In genomic region chr13:23445156-23445555, GRCm38 (mm10) we compare ENCODE assay signal across 9 mouse cellular contexts. TPM values are rescaled to one million over a fixed set of nuclear protein-coding genes. Genes with fewer than 3 reads are reported as not detected.
DNase-seq lines count a peak whose midpoint lies in the region; ATAC-seq and TF ChIP-seq lines count a peak whose summit lies in the region.
"Had no signal": no experiment of that assay in that cellular context is flagged by ENCODE, and none has a peak within 500 bp of the region (broad histone marks: within the 10 kb centered on the region; RNA-seq: fewer than 3 reads in every experiment).

No protein-coding gene starts in this region.

- peak overlapping the region; percentile 79 for H3K4me2 ChIP-seq in embryonic facial prominence, embryonic 11.5 days (ENCODE audit: low read depth, low read length)
- H3K4me2 ChIP-seq in hindbrain, embryonic 16.5 days (ENCODE audit: low read length) = peak overlapping the region; percentile 76
- H3K4me2 ChIP-seq in midbrain, embryonic 16.5 days (ENCODE audit: low read length) = peak overlapping the region; percentile 64

- H3K9ac ChIP-seq in embryonic facial prominence, embryonic 11.5 days (replicated peaks; ENCODE audit: low read length) = peak overlapping the region; percentile 87
- H3K9ac ChIP-seq in hindbrain, embryonic 16.5 days (ENCODE audit: low read depth, low read length) = peak overlapping the region; percentile 93
- peak overlapping the region; percentile 86 for H3K9ac ChIP-seq in midbrain, embryonic 16.5 days (ENCODE audit: low read depth, low read length)

- H3K27me3 ChIP-seq in embryonic facial prominence, embryonic 11.5 days (ENCODE audit: control insufficient read depth, insufficient read depth, low read length) = no peaks in the 10 kb centered on the region
- H3K27me3 ChIP-seq in hindbrain, embryonic 16.5 days (replicated peaks; ENCODE audit: control insufficient read depth, insufficient read depth, low read length) = no peaks in the 10 kb centered on the region
- H3K27me3 ChIP-seq in midbrain, embryonic 16.5 days (ENCODE audit: control insufficient read depth, insufficient read depth, low read depth, low read length) = no peaks in the 10 kb centered on the region

- H3K27ac ChIP-seq in layer of hippocampus, adult 2 months = peak overlapping the region; percentile 96
- H3K27ac ChIP-seq in embryonic facial prominence, embryonic 11.5 days (replicated peaks; ENCODE audit: low read depth, low read length) = peak overlapping the region; percentile 97
- peak overlapping the region; percentile 98 for H3K27ac ChIP-seq in hindbrain, embryonic 16.5 days (ENCODE audit: low read depth, low read length)
- H3K27ac ChIP-seq in midbrain, embryonic 16.5 days (ENCODE audit: low read length) = peak overlapping the region; percentile 97

- no peaks in the 10 kb centered on the region for H3K4me1 ChIP-seq in embryonic facial prominence, embryonic 11.5 days (ENCODE audit: control insufficient read depth, insufficient read depth, low read length)
- H3K4me1 ChIP-seq in hindbrain, embryonic 16.5 days (ENCODE audit: control insufficient read depth, insufficient read depth, low read depth, low read length) = peaks cover 12% of the 10 kb centered on the region
- peaks cover 17% of the 10 kb centered on the region for H3K4me1 ChIP-seq in midbrain, embryonic 16.5 days (ENCODE audit: control insufficient read depth, insufficient read depth, low read length)

- WGBS in embryonic facial prominence, embryonic 11.5 days = 2% methylated on average over 10 of the region's 10 CpGs
- 2% methylated on average over 10 of the region's 10 CpGs for WGBS in hindbrain, embryonic 16.5 days
- 3% methylated on average over 10 of the region's 10 CpGs for WGBS in midbrain, embryonic 16.5 days

- no peak for TF ChIP-seq CTCF in layer of hippocampus, adult 2 months (conservative IDR thresholded peaks at IDR 0.05)

- no peaks in the 10 kb centered on the region for H3K36me3 ChIP-seq in embryonic facial prominence, embryonic 11.5 days (replicated peaks; ENCODE audit: control insufficient read depth, insufficient read depth, low read depth, low read length)
- H3K36me3 ChIP-seq in hindbrain, embryonic 16.5 days (ENCODE audit: control insufficient read depth, insufficient read depth, low read length) = no peaks in the 10 kb centered on the region
- H3K36me3 ChIP-seq in midbrain, embryonic 16.5 days (ENCODE audit: control insufficient read depth, insufficient read depth, low read length) = no peaks in the 10 kb centered on the region

- H3K9me3 ChIP-seq in embryonic facial prominence, embryonic 11.5 days (replicated peaks; ENCODE audit: control insufficient read depth, low read length) = no peaks in the 10 kb centered on the region
- no peaks in the 10 kb centered on the region for H3K9me3 ChIP-seq in hindbrain, embryonic 16.5 days (ENCODE audit: control insufficient read depth, low read length)
- H3K9me3 ChIP-seq in midbrain, embryonic 16.5 days (replicated peaks; ENCODE audit: control insufficient read depth, low read length, poor library complexity, severe bottlenecking) = no peaks in the 10 kb centered on the region

- ATAC-seq in embryonic facial prominence, embryonic 11.5 days (replicated peaks; ENCODE audit: insufficient number of reproducible peaks, low FRiP score, low TSS enrichment, low read depth) = no peak
- no peak for ATAC-seq in hindbrain, embryonic 16.5 days
- peak; percentile 37 for ATAC-seq in midbrain, embryonic 16.5 days

- H3K4me3 ChIP-seq in layer of hippocampus, adult 2 months = peak overlapping the region; percentile 91
- peak overlapping the region; percentile 62 for H3K4me3 ChIP-seq in embryonic facial prominence, embryonic 11.5 days (ENCODE audit: low read depth, low read length)
- H3K4me3 ChIP-seq in hindbrain, embryonic 16.5 days (ENCODE audit: low read length) = peak overlapping the region; percentile 81
- peak overlapping the region; percentile 71 for H3K4me3 ChIP-seq in midbrain, embryonic 16.5 days (ENCODE audit: low read depth, low read length)

- no peak for DNase-seq in layer of hippocampus, adult 2 months (ENCODE audit: low spot score in 2 of 2)
- no peak for DNase-seq in layer of hippocampus, postnatal 25 days (ENCODE audit: extremely low spot score in 1 of 2, low spot score in 1 of 2)
- no peak for DNase-seq in embryonic facial prominence, embryonic 11.5 days (ENCODE audit: low spot score)
- DNase-seq in adrenal gland, postnatal 10 days = no peak
- no peak for DNase-seq in embryo, embryonic 10 days (ENCODE audit: low spot score)
- no peak for DNase-seq in cerebellum, adult 18-20 months

RNA-seq across cellular contexts. Expression of gene Btn1a1, which starts 20.5 kb away (rescaled TPM):
- not detected for total RNA-seq in layer of hippocampus, adult 2 months (2021)
- not detected for total RNA-seq in layer of hippocampus, postnatal 25 days (2021)
- 0.24 and 0.35 TPM in 2 replicates for polyA plus RNA-seq in embryonic facial prominence, embryonic 11.5 days (2014; fragmentation: Nextera tagmentation; extraction: Ambion mirVana)
- 0.09 and 0.20 TPM in 2 replicates for polyA plus RNA-seq in hindbrain, embryonic 16.5 days (2015; fragmentation: Nextera tagmentation; extraction: Ambion mirVana)
- 0.10 and 0.31 TPM in 2 replicates for polyA plus RNA-seq in midbrain, embryonic 16.5 days (2015; fragmentation: Nextera tagmentation; extraction: Ambion mirVana)
- under 1 TPM in 1 of 2 experiments, not detected in 1; 0.55 TPM for total RNA-seq in adrenal gland, postnatal 10 days (2021)

RNA-seq across cellular contexts. Expression of gene Abt1, which starts 21.5 kb away (rescaled TPM):
- 1 to 10 TPM; 7.8 to 9.7 TPM for total RNA-seq in layer of hippocampus, adult 2 months (2021)
- total RNA-seq in layer of hippocampus, postnatal 25 days (2021) = 1 to 10 TPM; 8.5 to 8.9 TPM
- 15.0 and 16.2 TPM in 2 replicates for polyA plus RNA-seq in embryonic facial prominence, embryonic 11.5 days (2014; fragmentation: Nextera tagmentation; extraction: Ambion mirVana)
- 9.8 and 10.1 TPM in 2 replicates for polyA plus RNA-seq in hindbrain, embryonic 16.5 days (2015; fragmentation: Nextera tagmentation; extraction: Ambion mirVana)
- polyA plus RNA-seq in midbrain, embryonic 16.5 days (2015; fragmentation: Nextera tagmentation; extraction: Ambion mirVana) = 9.1 and 11.0 TPM in 2 replicates
- total RNA-seq in adrenal gland, postnatal 10 days (2021) = 1 to 10 TPM; 6.1 to 7.1 TPM

RNA-seq across cellular contexts. Expression of gene Btn2a2, which starts 43.5 kb away (rescaled TPM):
- under 1 TPM; 0.49 to 0.52 TPM for total RNA-seq in layer of hippocampus, adult 2 months (2021)
- total RNA-seq in layer of hippocampus, postnatal 25 days (2021) = under 1 TPM; 0.59 to 0.66 TPM
- 1.1 and 1.4 TPM in 2 replicates for polyA plus RNA-seq in embryonic facial prominence, embryonic 11.5 days (2014; fragmentation: Nextera tagmentation; extraction: Ambion mirVana)
- polyA plus RNA-seq in hindbrain, embryonic 16.5 days (2015; fragmentation: Nextera tagmentation; extraction: Ambion mirVana) = 0.14 TPM in 1 of 2 replicates, not detected in the other
- polyA plus RNA-seq in midbrain, embryonic 16.5 days (2015; fragmentation: Nextera tagmentation; extraction: Ambion mirVana) = 0.15 TPM in 1 of 2 replicates, not detected in the other
- not detected for total RNA-seq in adrenal gland, postnatal 10 days (2021)
- total RNA-seq: hematopoietic stem cell, adult 5-6 weeks had no signal
